Mouse (Mus musculus): ENCODE results near the gene Tcam1. TPM values are rescaled to one million over a fixed set of nuclear protein-coding genes. Genes with fewer than 3 reads are reported as not detected.
A peak's percentile ranks its signal among the peaks of the same experiment; 100 is the strongest.
"Not testable (repeated sequence)": the region's sequence is repeated elsewhere in the genome, so short reads cannot be mapped to it uniquely, and the experiment has no call there.

Gene Tcam1
- polyA plus RNA-seq (2012; rRNA removed) = 0.11 and 0.14 TPM in 2 replicates

DNA sequence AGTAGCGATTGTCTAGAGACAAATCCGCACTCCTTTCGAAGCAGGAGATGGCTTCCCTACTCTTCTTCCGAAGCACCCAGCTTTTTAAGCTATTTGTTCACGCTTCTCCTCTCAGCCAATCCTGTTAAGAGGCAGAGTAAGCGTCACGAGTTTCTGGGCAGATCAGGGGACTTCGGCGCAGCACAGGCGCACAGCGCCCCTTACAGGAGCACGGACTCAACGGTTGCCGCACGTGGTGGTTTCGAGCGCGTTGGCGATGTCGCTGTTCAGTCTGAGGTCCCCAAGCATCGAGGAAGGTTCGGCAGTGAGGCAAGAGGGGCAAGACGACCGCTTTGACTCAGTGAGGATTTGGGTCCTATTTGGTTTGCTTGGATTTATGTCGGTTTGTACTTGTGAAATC is at the start of gene Tcam1:
Gene Tcam1, plus strand, starts transcription at position 219 of the 400 bp plus-strand sequence.
- Histone ChIP-seq H3K4me3 (ENCODE audit: extremely low read depth, insufficient read depth, insufficient read length) (0 out of 2 replicates have a peak within 1 kb of the TSS, but pooled peaks have one; percentile 1), H3K27me3 (ENCODE audit: control insufficient read depth, insufficient read depth, low read length) (no peaks in the 10 kb centered on the region), H3K36me3 (ENCODE audit: control insufficient read depth, insufficient read depth, low read length) (no peaks in the 10 kb centered on the region), H3K4me1 (ENCODE audit: control insufficient read depth, insufficient read depth, insufficient read length) (peaks cover 9% of the 10 kb centered on the region; the same call in 1 of the 2 replicates), H3K27ac (ENCODE audit: insufficient read depth, low read length) (no peak within 1 kb of the TSS)
- WGBS = 3% methylated on average over 25 of the region's 25 CpGs
- TF ChIP-seq CTCF (IDR thresholded peaks at IDR 0.05; ENCODE audit: extremely low read depth, insufficient read depth, insufficient read length, insufficient replicate concordance) = peak; percentile 90
- no peak for TF ChIP-seq POLR2A (IDR thresholded peaks at IDR 0.05; ENCODE audit: low read depth, low read length)
- DNase-seq (ENCODE audit: low read depth in 1 of 2, low spot score in 2 of 2) = peak; percentile 91 to 95

DNA sequence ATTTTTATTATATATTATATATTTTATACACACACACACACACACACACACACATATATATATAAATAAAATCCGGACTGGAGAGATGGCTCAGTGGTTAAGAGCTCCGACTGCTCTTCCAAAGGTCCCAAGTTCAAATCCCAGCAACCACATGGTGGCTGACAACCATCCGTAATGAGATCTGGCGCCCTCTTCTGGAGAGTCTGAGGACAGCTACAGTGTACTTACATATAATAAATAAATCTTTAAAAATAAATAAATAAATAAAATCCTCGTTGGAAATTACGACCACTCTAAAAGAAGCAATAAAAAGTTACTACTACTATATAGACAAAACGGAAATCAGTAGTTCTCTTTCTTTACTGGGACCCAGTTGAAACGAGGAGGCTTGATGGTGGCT is 42.5 kb upstream of the Tcam1 start:
- peaks cover 30% of the 10 kb centered on the region for H3K36me3 ChIP-seq (ENCODE audit: control insufficient read depth, insufficient read depth, low read length)
- H3K4me3 ChIP-seq (ENCODE audit: extremely low read depth, insufficient read depth, insufficient read length); H3K4me1 ChIP-seq (ENCODE audit: control insufficient read depth, insufficient read depth, insufficient read length); H3K27ac ChIP-seq (ENCODE audit: insufficient read depth, low read length); H3K27me3 ChIP-seq (ENCODE audit: control insufficient read depth, insufficient read depth, low read length); DNase-seq (ENCODE audit: low read depth in 1 of 2, low spot score in 2 of 2): not testable (repeated sequence)
- WGBS = 88% methylated on average over 8 of the region's 8 CpGs

DNA sequence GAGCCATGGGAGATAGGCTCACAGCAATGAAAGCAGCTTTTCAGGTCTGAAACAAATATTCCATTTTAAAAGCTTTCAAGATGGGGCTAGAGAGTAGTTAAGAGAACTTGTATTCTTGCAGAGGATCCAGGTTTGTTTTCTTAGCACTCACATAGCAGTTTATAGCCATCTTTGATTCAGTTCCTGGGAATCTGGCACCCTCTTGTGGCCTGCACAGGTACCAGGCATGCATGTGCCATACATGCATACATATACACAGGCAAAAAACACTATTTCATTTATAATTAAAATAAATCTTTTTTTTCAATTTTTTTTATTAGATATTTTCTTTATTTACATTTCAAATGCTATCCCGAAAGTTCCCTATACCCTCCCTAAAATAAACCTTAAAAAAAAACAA is 29.6 kb upstream of the Tcam1 start:
- Histone ChIP-seq H3K36me3 (ENCODE audit: control insufficient read depth, insufficient read depth, low read length) (peaks cover 72% of the 10 kb centered on the region), H3K27me3 (ENCODE audit: control insufficient read depth, insufficient read depth, low read length) (no peaks in the 10 kb centered on the region), H3K4me3 (ENCODE audit: extremely low read depth, insufficient read depth, insufficient read length) (no peak overlapping the region), H3K27ac (ENCODE audit: insufficient read depth, low read length) (no peak overlapping the region), H3K4me1 (ENCODE audit: control insufficient read depth, insufficient read depth, insufficient read length) (no peaks in the 10 kb centered on the region)
- TF ChIP-seq CTCF (IDR thresholded peaks at IDR 0.05; ENCODE audit: extremely low read depth, insufficient read depth, insufficient read length, insufficient replicate concordance) (no peak), POLR2A (IDR thresholded peaks at IDR 0.05; ENCODE audit: low read depth, low read length) (no peak)
- no peak for DNase-seq (ENCODE audit: low read depth in 1 of 2, low spot score in 2 of 2)
- 96% methylated on average over 1 of the region's 1 CpGs for WGBS

DNA sequence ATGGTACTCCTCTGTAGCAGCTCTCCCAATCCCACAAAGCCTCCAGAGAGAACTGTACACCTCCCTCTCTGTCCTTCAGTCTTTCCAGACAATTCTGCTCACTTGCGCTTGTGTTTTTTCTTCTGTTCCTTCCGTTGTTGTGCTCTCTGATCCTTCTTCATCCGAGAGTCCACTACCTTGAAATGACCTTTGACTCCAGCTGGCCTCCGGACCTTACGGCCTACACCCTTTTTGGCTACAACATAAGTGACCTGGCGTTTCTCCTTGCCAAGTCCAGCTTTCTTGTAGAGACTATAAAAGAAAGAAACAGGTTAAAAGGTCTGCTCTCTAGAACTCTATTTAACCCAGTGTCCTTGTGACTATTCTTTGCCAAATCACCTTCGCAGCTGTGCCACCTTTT is 27.1 kb upstream of the Tcam1 start:
- 94% methylated on average over 7 of the region's 7 CpGs for WGBS
- no peak for DNase-seq (ENCODE audit: low read depth in 1 of 2, low spot score in 2 of 2)
- no peak overlapping the region for H3K4me3 ChIP-seq (ENCODE audit: extremely low read depth, insufficient read depth, insufficient read length)
- no peaks in the 10 kb centered on the region for H3K4me1 ChIP-seq (ENCODE audit: control insufficient read depth, insufficient read depth, insufficient read length)
- H3K36me3 ChIP-seq (ENCODE audit: control insufficient read depth, insufficient read depth, low read length) = peaks cover 66% of the 10 kb centered on the region
- H3K27ac ChIP-seq (ENCODE audit: insufficient read depth, low read length) = no peak overlapping the region
- H3K27me3 ChIP-seq (ENCODE audit: control insufficient read depth, insufficient read depth, low read length) = no peaks in the 10 kb centered on the region
- TF ChIP-seq CTCF (IDR thresholded peaks at IDR 0.05; ENCODE audit: extremely low read depth, insufficient read depth, insufficient read length, insufficient replicate concordance) (no peak), POLR2A (IDR thresholded peaks at IDR 0.05; ENCODE audit: low read depth, low read length) (no peak)

DNA sequence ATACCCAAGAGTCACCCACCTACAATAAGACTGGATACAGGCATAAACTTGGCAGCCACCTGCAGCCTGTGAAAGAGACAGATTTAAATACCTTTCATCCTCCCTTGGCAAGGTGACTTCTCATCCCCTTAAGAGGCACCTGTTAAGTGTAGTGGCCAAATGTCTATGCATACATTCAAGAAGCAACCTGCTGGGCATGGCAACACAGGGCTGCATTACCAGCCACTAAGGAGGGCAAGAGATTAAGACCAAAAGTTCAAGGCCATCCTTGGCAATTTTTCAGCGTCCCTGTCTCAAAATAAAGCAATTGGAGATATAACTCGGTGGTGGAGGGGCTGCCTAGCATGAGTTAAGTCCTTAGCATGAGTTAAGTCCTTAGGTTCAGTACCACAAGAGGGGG is 21.7 kb upstream of the Tcam1 start:
- no peak for DNase-seq (ENCODE audit: low read depth in 1 of 2, low spot score in 2 of 2)
- TF ChIP-seq CTCF (IDR thresholded peaks at IDR 0.05; ENCODE audit: extremely low read depth, insufficient read depth, insufficient read length, insufficient replicate concordance) (no peak), POLR2A (IDR thresholded peaks at IDR 0.05; ENCODE audit: low read depth, low read length) (no peak)
- 11% methylated on average over 2 of the region's 2 CpGs for WGBS
- no peak overlapping the region for H3K27ac ChIP-seq (ENCODE audit: insufficient read depth, low read length)
- H3K27me3 ChIP-seq (ENCODE audit: control insufficient read depth, insufficient read depth, low read length) = no peaks in the 10 kb centered on the region
- no peaks in the 10 kb centered on the region; the same call in 1 of the 2 replicates for H3K4me1 ChIP-seq (ENCODE audit: control insufficient read depth, insufficient read depth, insufficient read length)
- peaks cover 27% of the 10 kb centered on the region for H3K36me3 ChIP-seq (ENCODE audit: control insufficient read depth, insufficient read depth, low read length)
- H3K4me3 ChIP-seq (ENCODE audit: extremely low read depth, insufficient read depth, insufficient read length) = no peak overlapping the region

DNA sequence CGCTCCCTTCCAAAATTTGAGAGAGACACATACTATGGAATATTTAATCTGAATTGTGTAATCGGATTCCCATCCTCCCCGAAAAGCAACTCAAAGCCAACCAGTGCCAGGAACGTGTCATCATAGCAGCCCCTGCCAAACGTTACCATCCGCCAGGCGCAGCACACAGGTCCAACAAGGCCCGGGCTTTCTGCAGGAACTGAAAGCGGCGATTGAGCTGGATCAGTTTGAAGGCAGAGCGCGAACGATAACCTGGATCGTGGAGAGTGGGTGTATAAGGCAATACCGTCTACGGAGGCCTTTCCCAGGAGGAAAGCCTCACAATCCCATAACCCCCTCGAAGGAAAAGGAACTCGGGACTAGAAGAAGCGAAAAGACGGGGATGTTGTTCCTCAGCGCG is 21.3 kb upstream of the Tcam1 start:
- no peaks in the 10 kb centered on the region; the same call in 1 of the 2 replicates for H3K4me1 ChIP-seq (ENCODE audit: control insufficient read depth, insufficient read depth, insufficient read length)
- peak overlapping the region; percentile 78 for H3K4me3 ChIP-seq (ENCODE audit: extremely low read depth, insufficient read depth, insufficient read length)
- H3K27me3 ChIP-seq (ENCODE audit: control insufficient read depth, insufficient read depth, low read length) = no peaks in the 10 kb centered on the region
- peaks cover 23% of the 10 kb centered on the region for H3K36me3 ChIP-seq (ENCODE audit: control insufficient read depth, insufficient read depth, low read length)
- no peak for TF ChIP-seq CTCF (IDR thresholded peaks at IDR 0.05; ENCODE audit: extremely low read depth, insufficient read depth, insufficient read length, insufficient replicate concordance)
- no peak for TF ChIP-seq POLR2A (IDR thresholded peaks at IDR 0.05; ENCODE audit: low read depth, low read length)
- WGBS = 3% methylated on average over 22 of the region's 22 CpGs
- no peak for DNase-seq (ENCODE audit: low read depth in 1 of 2, low spot score in 2 of 2)
- H3K27ac ChIP-seq (ENCODE audit: insufficient read depth, low read length) = no peak overlapping the region

DNA sequence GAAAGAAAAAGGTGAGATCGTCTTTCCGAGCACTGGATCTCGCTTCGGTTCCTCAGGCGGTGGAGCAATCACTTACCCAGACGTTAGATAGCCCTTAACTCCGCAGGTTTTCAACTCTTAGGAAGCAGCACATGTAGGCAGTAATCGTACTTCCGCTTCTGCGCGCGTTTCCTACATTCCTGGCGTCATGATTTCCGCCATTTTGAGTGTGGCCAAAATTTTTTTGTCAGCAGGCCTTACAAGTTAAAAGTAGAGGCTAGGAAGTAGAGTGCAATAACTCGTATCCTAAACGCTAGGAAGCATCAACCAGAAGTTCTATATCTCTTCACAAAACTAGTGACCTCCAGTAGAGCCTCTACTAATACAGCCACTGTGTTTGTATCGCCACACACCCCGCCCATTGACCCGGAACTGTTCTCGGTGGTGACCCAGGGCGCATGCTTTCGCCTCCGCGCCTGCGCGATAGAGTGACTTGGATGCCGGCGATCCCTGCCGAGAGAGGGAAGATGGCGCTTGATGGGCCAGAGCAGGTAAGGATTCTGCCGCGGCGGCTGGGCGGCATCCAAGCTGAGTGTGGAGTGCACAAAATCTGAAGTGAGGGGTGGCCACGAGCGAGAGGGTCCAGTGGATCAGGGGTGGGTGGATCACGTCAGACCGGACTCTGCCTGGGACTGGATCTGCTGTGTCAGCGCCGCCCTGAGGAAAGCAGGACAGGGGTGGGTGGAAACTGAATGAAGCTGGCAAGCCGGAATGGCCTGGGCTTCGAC is 20.6 kb upstream of the Tcam1 start, which contains the start of the genes Ftsj3 and Psmc5:
Gene Ftsj3, minus strand, starts transcription at position 395 of the 767 bp plus-strand sequence.
Gene Psmc5, plus strand, starts transcription at position 470 of the 767 bp plus-strand sequence.
- peak; percentile 94 to 99 for DNase-seq (ENCODE audit: low read depth in 1 of 2, low spot score in 2 of 2)
- peak within 1 kb of the TSS; percentile 60 for H3K27ac ChIP-seq (ENCODE audit: insufficient read depth, low read length)
- peak; percentile 63 for TF ChIP-seq POLR2A (IDR thresholded peaks at IDR 0.05; ENCODE audit: low read depth, low read length)
- TF ChIP-seq CTCF (IDR thresholded peaks at IDR 0.05; ENCODE audit: extremely low read depth, insufficient read depth, insufficient read length, insufficient replicate concordance) = no peak
- H3K4me3 ChIP-seq (ENCODE audit: extremely low read depth, insufficient read depth, insufficient read length) = peak within 1 kb of the TSS; percentile 80
- H3K4me1 ChIP-seq (ENCODE audit: control insufficient read depth, insufficient read depth, insufficient read length) = no peaks in the 10 kb centered on the region; the same call in 1 of the 2 replicates
- H3K36me3 ChIP-seq (ENCODE audit: control insufficient read depth, insufficient read depth, low read length) = peaks cover 20% of the 10 kb centered on the region
- no peaks in the 10 kb centered on the region for H3K27me3 ChIP-seq (ENCODE audit: control insufficient read depth, insufficient read depth, low read length)
- WGBS = 1% methylated on average over 42 of the region's 42 CpGs

All from spleen, adult 2 months (tissue).